Mouse (Mus musculus) cerebellum, adult 2 months (tissue): Measurements from ENCODE around the gene B9d1.

Experiments used
- CTCF ChIP-seq: fragments of 200-500 bp; IDR thresholded peaks from 2 replicates; pipeline ENCODE4 v1.5.1; 2011; ENCODE audit warnings: low read depth, mild to moderate bottlenecking, control low read depth, low read length, moderate library complexity, borderline replicate concordance; ENCODE audit not compliant: insufficient read depth
- POLR2A ChIP-seq: fragments of 200-500 bp; IDR thresholded peaks from 2 replicates; pipeline ENCODE4 v1.6.1; 2011; ENCODE audit warnings: low read length, control low read depth, borderline replicate concordance; ENCODE audit not compliant: insufficient read depth

DNA sequence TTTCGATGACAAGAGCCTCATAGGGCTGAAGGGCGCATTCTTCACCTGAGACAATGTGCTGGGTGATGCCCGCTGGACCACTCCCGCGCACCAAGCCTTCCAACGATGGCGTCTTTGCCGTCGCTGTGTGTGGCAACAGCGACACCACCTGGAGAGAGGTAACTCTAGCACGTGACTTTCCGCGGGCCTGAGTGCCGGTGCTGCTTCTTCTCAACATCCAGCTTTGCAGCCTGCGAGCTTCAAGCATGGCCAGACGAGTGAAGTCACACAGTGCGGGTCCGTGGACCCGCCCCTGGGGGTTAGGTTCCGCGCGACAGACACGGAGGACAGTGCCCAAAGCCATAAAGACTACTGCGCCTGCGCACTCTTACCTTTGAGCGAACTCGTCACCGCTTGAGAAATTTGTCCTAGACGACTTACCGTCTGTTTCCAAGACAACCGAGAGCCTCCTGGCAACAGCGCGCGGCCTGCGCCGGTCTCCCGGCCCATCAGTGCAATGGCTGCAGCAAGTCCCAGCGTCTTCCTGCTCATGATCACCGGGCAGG, at the start of gene B9d1:
- TF ChIP-seq CTCF (peak; percentile 99), POLR2A (peak; percentile 38)
